Mouse (Mus musculus): ENCODE measurements at regions not wholly inside any gene's neighbourhood (a gene's known extent, or its start where the extent isn't known, plus 50 kb on each side); places are given as distances from the start of the nearest gene placed in this dataset.

- no peak for DNase-seq (ENCODE audit: extremely low spot score in 1 of 2, low spot score in 1 of 2)
Measured at GRCm38 (mm10) chr15:28732409-28732808, 528.9 kb downstream of the Dnah5 start.

- DNase-seq (ENCODE audit: extremely low spot score in 1 of 2, low spot score in 1 of 2) = peak in 1 of 2 experiments; percentile 4
Measured at GRCm38 (mm10) chr15:28740591-28740990, 537.0 kb downstream of the Dnah5 start.

GRCm38 (mm10) chr15:28745691-28746090, 542.1 kb downstream of the Dnah5 start:
- no peak for DNase-seq (ENCODE audit: extremely low spot score in 1 of 2, low spot score in 1 of 2)

- DNase-seq (ENCODE audit: extremely low spot score in 1 of 2, low spot score in 1 of 2) = no peak
Measured at GRCm38 (mm10) chr15:28746603-28747002, 543.1 kb downstream of the Dnah5 start.

- DNase-seq (ENCODE audit: extremely low spot score in 1 of 2, low spot score in 1 of 2) = no peak
Measured at GRCm38 (mm10) chr15:28758736-28759135, 555.2 kb downstream of the Dnah5 start.
